Mouse (Mus musculus): Measurements from ENCODE around the gene Mrps18b.

Gene Mrps18b

DNA sequence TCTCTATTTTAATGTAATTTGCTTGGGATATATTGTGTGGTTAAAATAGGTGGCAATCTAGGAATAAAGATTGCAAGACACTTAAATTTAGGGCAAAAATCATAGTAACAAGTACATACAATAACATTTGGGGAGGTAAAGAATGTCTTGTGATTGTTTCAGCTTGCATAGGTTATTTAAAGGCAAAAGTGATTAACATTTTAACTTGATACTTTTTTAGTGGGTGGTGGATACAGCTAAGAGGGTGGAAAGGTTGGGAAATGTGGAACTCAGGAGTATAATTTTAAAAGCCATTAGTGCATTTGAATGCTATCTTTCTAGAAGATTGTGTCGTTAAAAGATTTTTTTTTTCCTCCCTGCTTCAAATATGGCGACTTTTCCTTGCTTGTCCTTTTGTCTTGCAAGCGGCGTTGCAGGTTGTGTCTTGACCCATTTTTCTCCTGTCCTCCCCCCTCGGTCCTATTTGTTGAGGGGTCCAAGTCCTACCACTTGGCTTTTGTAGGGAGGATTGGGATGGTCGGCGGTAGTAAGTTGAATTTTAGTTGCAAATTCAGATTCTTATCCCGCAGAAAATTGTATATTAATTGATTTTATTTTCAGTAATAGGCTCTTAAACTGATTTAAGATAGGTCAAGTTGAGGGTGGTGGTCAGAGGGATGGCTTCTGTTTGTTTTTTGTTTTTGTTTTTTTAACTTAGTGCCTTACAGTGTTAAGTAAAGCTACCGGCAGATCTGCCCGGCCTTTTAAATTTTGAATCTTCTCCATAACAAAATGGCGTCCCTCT, 2.3 kb upstream of the Mrps18b start:
- peak; percentile 49 to 67 for DNase-seq

DNA sequence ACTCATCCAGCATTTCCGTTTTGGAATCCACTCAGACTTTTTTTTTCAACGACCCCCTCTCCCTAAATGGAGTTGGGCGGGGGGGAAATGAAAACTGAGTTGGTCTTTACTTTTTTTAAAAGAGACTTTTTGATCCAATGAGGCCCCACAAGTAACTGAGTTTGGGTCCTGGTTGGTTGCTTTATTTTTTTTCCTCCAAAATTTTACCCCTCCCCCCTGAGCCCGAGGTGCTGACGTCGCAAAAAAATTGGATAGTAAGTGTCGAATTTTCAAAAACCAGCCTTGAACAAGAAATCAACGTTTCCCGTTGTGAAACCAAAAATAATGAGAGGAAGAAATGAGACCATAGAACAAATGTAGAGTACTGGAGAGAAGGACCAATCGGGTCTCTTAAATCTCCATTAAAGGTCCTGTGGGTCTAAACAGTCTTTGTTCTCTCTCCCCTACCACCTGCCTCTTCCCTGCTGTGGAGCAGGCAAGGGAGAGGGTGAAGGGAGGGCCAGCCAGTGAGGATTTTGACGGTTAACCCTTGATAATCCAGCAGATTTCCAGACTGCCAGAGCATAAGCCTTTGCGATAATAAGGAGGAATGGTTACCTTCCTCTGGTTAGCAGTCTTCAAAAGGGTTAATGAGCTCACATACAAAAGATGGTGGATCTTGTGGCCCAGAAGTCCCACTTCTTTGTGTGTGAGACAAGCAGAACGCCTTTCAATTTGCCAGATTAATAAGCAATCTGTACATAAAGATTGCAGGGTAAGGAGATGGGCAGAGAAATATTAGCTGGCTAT, 1.5 kb upstream of the Mrps18b start:
- DNase-seq = peak in 1 of 2 experiments; percentile 42

DNA sequence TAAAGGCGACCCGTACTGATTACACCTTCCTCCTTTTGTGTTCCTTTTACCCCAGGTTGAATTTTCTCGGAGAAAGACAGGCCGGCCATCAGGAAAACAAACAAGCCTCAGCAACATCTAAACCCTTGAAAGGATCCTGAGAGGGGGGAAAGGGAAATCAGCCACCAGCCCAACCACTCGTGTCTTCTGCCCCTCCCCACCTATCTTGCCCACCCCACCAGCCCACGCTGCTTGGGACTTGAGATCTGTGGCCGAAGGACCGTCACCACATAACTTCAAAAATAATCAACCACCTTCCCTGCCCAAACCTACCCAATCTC, 914 bp upstream of the Mrps18b start:
- DNase-seq = peak; percentile 31 to 64

DNA sequence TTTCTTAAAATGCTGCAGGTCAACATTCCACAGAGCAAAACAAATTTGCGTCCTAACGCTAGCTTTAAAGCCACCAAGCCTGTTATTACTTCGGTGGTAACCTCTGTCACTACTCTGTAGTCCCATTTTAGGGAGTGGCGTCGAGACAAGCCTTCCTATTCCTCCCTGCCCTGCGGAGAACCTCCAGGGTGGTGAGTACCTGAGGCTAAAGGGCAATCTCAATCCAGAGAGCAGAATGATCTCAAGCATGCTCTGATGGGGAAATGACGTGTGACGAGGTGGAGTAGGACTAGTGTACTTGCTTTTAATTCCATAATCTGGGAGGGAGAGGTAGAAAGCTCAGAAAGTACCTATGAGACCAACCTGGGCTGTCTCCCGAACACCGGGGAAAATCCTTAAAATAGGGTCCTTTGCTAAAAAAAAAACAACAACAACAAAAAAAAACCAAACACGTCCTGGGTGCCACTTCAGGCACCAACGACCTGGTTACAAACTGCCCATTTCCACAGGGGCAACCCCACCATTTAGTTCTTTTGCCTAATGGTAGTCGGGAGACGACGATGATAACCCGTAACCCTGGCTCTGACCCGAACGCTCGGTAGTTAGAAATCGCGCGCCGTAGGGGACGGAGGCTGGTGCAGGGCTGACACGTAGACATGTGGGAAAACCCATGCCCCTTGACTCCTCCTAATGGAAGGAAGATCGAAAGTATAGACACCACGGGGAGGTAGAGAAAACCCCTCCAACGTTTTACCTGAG, 472 bp downstream of the Mrps18b start:
- peak in 1 of 2 experiments; percentile 76 for DNase-seq

DNA sequence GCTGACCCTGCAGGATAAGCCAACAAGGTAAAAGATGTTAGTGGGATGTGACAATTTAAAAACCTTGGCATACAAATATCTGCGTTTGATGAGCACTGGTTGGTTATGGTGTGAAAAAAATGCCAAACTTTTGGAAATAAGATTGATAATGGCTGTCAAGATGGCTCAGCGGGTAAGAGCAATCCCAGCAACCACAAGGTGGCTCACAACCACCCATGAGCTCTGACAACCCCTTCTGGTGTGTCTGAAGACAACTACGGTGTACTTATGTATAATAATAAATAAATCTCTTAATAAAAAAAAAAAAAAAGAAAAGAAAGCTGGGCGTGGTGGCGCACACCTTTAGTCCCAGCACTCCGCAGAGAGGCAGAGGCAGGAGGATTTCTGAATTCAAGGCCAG, 1.2 kb downstream of the Mrps18b start:
- peak in 1 of 2 experiments; percentile 37 for DNase-seq

- DNase-seq = peak; percentile 98 to 99
Observed at GRCm38 (mm10) chr17:35909919-35910369, 6.2 kb downstream of the Mrps18b start, which contains the start of gene Atat1. Gene Atat1 (minus strand): TSS chr17:35910075.

DNA sequence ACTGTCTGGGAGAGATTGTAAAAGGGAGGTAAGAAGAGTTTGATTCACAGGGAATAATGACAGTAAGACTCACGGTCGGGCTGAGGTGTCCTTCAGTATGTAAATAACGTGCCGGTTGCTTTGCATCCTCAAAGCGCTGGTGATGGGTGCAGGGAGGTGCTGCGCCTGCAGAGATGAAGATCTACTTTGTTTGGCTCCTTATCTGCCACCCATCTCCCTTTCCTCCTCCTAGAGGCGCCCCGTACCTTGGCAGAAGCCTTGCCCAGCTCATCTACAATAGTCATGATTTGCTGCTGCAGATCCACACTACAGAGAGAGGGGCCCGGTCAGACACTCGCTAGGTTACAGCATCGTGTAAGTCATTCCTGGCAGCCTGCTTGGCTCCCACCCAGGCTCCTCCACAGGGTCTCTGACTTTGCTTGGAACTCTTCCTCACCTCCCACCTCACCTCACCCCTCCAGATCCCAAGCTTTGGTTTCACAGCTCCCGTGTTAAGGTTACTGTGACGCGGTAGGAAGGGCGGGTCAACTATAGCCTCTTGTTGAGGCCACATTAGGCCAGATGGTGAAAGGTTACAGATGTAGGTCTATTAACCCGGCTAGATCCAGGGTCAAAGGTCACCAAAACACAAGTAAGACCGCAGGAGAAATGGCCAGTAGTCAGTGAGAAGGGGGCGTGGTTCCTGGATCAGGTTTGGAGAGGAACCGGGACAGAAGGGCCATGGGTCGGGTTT, 6.8 kb downstream of the Mrps18b start:
- DNase-seq = no peak

DNA sequence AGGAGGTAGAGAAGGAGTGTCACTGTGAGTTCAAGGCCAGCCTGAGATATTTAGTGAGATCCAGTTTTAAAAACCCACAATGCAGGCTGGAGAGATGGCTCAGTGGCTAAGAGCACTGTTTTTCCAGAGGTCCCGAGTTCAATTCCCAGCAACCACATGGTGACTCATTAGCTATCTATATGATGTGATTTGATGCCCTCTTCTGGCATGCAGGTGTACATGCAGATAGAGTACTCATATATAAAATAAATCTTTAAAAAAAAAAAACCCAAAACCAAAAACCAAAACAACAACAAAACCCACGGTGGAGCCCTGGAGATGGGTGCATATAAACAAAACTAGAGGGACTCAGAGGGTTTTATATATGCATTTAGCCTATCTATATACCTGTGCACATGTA, 8.6 kb downstream of the Mrps18b start:
- DNase-seq = no peak

- no peak for DNase-seq
Observed at GRCm38 (mm10) chr17:35905587-35905986, 10.6 kb downstream of the Mrps18b start.

DNA sequence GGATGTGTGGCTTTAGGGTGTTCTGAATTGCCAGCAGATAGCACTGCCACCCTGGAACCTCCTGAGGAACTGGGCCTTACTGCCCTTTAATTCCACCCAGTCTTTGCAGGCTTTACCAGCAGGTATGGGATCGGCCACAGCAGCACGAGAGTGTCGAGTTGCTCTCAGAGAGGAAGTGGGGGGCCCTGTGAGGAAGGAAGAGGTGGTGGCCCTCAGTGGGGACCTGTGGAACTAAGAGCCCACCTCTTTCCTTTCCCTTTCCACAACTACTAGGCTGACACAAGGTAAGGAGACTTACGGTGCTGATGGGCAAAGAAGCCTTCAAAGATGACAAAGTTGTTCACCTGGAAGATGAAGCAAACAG, 12.2 kb downstream of the Mrps18b start:
- no peak for DNase-seq

DNA sequence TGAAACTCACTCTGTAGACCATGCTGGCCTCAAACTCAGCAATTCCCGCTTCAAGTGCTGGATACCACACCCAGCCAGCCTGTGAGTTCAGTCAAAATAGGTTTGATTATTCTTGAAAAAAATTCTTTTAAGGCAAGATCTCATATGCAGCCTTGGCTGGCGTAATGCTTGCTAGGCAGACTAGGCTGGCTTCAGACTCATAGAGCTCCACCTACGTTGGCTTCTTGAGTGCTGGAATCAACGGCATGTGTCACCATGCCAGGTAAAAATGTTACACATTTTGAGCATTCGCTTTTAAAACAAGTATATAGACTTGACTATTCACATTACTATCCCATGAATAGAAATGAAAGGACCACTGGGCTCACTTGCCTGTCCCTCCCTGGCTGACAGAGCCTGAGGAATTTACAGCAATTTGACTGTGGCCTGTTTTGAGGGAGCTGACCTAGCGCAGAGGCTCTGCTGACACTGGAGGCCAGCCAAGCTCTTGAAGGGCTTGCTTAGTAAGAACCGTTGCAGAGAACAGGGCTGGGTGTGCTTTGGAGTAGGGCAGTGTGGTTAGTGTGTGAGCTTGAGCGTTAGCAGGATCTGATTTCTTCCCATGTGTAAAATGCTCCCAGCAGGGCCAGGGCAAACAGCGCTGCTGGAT, 12.7 kb downstream of the Mrps18b start:
- DNase-seq = peak; percentile 79 to 88

- DNase-seq = no peak
Observed at GRCm38 (mm10) chr17:35900636-35901035, 15.6 kb downstream of the Mrps18b start.

GRCm38 (mm10) chr17:35897644-35898573, 18.3 kb downstream of the Mrps18b start:
- no peak for DNase-seq

DNA sequence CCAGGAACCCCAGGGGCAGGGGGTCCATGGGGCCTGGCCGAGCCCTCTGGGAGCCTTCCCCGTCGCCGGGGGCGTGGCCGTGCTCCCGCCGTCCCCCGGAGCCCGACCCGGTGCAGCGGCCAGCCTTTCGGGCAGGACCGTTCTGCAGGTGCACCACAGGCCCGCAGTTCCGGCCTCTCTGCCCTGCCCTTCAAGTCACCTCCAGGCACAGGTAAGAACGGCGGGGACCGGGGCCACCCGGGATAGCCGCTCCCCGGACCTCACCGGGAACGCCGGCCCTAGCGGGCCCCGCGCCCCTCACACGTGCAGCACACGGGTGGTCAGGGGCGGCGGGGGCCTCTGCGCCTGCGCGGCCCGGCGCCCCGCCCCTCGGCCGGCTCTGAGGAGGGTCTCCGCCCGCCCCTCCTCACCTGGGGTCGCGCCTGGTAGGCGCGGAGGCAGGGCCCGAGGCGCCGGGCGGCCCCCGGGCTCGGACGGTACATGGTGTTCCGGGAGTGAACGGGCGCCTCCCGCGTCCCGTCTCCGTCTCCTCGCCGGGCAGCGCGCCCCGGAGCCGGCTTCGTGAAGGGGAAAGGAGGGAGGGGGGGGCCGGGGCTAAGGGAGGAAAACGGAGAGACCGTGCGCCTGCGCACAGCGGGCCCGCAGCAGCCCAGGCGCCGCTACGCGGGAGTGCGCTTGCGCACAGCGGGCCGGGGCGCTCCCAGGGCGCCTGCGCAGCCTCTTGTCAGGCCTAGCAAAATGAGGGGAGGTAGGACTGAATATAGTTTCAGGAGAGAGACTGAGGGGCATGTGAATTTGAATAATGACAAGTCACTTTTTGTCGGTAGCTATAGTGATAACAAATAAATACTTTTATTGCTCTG, 19.2 kb downstream of the Mrps18b start, which contains the start of gene 2310061I04Rik:
Gene 2310061I04Rik (minus strand): TSS at position 651 of the 863 bp plus-strand sequence.
- peak; percentile 90 to 95 for DNase-seq

DNA sequence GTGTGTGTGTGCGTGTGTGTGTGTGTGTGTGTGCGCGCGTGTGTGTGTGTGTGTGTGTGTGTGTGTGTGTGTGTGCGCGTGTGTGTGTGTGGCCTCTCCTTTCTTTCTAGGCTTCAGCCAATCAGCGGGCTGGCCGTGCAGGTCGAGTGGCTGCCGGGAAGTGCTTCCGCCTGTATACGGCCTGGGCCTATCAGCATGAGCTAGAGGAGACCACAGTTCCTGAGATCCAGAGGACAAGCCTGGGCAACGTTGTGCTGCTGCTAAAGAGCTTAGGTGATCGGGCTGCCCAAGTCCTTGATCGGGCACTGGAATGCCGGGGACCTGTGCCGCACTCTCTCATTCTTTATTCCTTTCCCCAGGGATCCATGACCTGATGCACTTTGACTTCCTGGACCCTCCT, 28.5 kb downstream of the Mrps18b start:
- DNase-seq = no peak

- no peak for DNase-seq
Observed at GRCm38 (mm10) chr17:35883777-35884176, 32.4 kb downstream of the Mrps18b start.

- no peak for DNase-seq
Observed at GRCm38 (mm10) chr17:35882924-35883323, 33.3 kb downstream of the Mrps18b start.

GRCm38 (mm10) chr17:35879245-35880057, 36.7 kb downstream of the Mrps18b start, which contains the start of gene Dhx16:
Gene Dhx16 (plus strand): TSS chr17:35879819.
- DNase-seq = peak; percentile 97 to 98

- peak; percentile 57 to 68 for DNase-seq
Observed at GRCm38 (mm10) chr17:35874721-35875120, 41.5 kb downstream of the Mrps18b start.
